Mouse (Mus musculus) limb, embryonic 13.5 days (tissue): ENCODE data around the gene Olfr9. TPM values are rescaled to one million over a fixed set of nuclear protein-coding genes. Genes with fewer than 3 reads are reported as not detected.
A peak's percentile ranks its signal among the peaks of the same experiment; 100 is the strongest.

Experiments
- ATAC-seq: fragments of 200-750 bp; cut with Nextera tagmentation; 2 replicates; pipeline ENCODE4 v1.8.0; 2017; ENCODE audit warnings: low read depth, moderate number of reproducible peaks, moderate TSS enrichment; ENCODE audit not compliant: low FRiP score
- H3K27ac ChIP-seq: fragments of 300-500 bp; sonication (generic); 2 replicates; pipeline ENCODE4 v1.5.1; 2015; ENCODE audit warnings: inconsistent platforms, mild to moderate bottlenecking, moderate library complexity
- H3K27me3 ChIP-seq: fragments of 300-500 bp; sonication (generic); 2 replicates; pipeline ENCODE4 v1.6.1; 2015; ENCODE audit warnings: mild to moderate bottlenecking, inconsistent platforms
- H3K36me3 ChIP-seq: fragments of 300-500 bp; sonication (generic); 2 replicates; pipeline ENCODE4 v1.6.1; 2015; ENCODE audit warnings: inconsistent platforms, mild to moderate bottlenecking, moderate library complexity
- H3K4me1 ChIP-seq: fragments of 300-500 bp; sonication (generic); 2 replicates; pipeline ENCODE4 v1.6.1; 2015; ENCODE audit warnings: inconsistent platforms
- H3K4me2 ChIP-seq: fragments of 300-500 bp; sonication (generic); replicated peaks from 2 replicates; pipeline ENCODE4 v1.6.1; 2015; ENCODE audit warnings: inconsistent platforms, mild to moderate bottlenecking, moderate library complexity
- H3K4me3 ChIP-seq: fragments of 300-500 bp; sonication (generic); 2 replicates; pipeline ENCODE4 v1.5.1; 2015; ENCODE audit warnings: moderate library complexity, mild to moderate bottlenecking, inconsistent platforms
- H3K9ac ChIP-seq: fragments of 300-500 bp; sonication (generic); 2 replicates; pipeline ENCODE4 v1.6.1; 2015; ENCODE audit warnings: mild to moderate bottlenecking, inconsistent platforms
- H3K9me3 ChIP-seq: fragments of 300-500 bp; sonication (generic); 2 replicates; pipeline ENCODE4 v1.6.1; 2016; ENCODE audit warnings: inconsistent platforms
- WGBS: fragments of 180-500 bp; shearing (Covaris S2); methylation state at CpG from one replicate; pipeline ENCODE4 v1.1.7; 2015; 5-methylcytosine and 5-hydroxymethylcytosine counted together
- polyA plus RNA-seq: library from polyadenylated mRNA; unstranded; fragments of >200 nt; fragmentation: Nextera tagmentation; extraction: Ambion mirVana; gene quantifications from 2 replicates; pipeline ENCODE4 v1.2.1, GENCODE M21; 2015

The Olfr9 gene
- polyA plus RNA-seq, 1 experiment from 2014 or later, result not detected

- no peaks in the 10 kb centered on the region for H3K36me3 ChIP-seq
- no peaks in the 10 kb centered on the region for H3K9me3 ChIP-seq
- H3K4me2 ChIP-seq, result no peak overlapping the region
- no peak overlapping the region for H3K4me3 ChIP-seq
- H3K4me1 ChIP-seq, result no peaks in the 10 kb centered on the region
- no peak overlapping the region for H3K27ac ChIP-seq
- H3K9ac ChIP-seq, result no peak overlapping the region
- no peak for ATAC-seq
- H3K27me3 ChIP-seq, result no peaks in the 10 kb centered on the region
Measured at GRCm38 (mm10) chr10:129014477-129014876, 25.2 kb downstream of the Olfr9 start.

DNA sequence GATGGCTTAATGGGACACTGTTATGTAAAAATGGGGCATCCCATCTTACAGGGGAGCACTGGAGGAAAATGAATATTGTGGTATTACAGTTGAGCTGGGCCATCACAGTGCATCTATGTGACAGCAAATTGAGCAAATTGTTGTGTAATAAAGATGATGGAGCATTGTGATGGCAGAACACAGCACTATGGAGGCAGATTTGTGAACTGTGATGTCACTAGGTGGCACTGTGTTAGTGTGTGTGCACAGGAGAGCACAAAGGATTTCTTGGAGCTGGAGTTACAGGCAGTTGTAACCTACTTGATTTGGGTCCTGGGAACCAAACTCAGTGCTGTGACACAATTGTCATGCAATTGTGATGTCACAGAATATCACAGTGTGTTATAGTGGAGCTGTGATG, 34.1 kb downstream of the Olfr9 start:
- no peak; the same call in 1 of the 2 replicates for ATAC-seq

GRCm38 (mm10) chr10:129026018-129026662, 36.9 kb downstream of the Olfr9 start:
- Histone ChIP-seq H3K9ac (no peak overlapping the region), H3K4me2 (no peak overlapping the region), H3K27ac (no peak overlapping the region), H3K4me3 (no peak overlapping the region), H3K9me3 (no peaks in the 10 kb centered on the region), H3K36me3 (no peaks in the 10 kb centered on the region), H3K4me1 (no peaks in the 10 kb centered on the region), H3K27me3 (no peaks in the 10 kb centered on the region)
- 55% methylated on average over 3 of the region's 3 CpGs for WGBS
- ATAC-seq, result peak; percentile 54; the same call in 1 of the 2 replicates

More for the DNA sequence above, 34.1 kb downstream of the Olfr9 start:
- H3K9me3 ChIP-seq, result no peaks in the 10 kb centered on the region
- H3K36me3 ChIP-seq, result no peaks in the 10 kb centered on the region
- no peaks in the 10 kb centered on the region for H3K4me1 ChIP-seq
- no peaks in the 10 kb centered on the region for H3K27me3 ChIP-seq
- no peak overlapping the region for H3K9ac ChIP-seq
- no peak overlapping the region for H3K4me2 ChIP-seq
- no peak overlapping the region for H3K27ac ChIP-seq
- H3K4me3 ChIP-seq, result no peak overlapping the region

DNA sequence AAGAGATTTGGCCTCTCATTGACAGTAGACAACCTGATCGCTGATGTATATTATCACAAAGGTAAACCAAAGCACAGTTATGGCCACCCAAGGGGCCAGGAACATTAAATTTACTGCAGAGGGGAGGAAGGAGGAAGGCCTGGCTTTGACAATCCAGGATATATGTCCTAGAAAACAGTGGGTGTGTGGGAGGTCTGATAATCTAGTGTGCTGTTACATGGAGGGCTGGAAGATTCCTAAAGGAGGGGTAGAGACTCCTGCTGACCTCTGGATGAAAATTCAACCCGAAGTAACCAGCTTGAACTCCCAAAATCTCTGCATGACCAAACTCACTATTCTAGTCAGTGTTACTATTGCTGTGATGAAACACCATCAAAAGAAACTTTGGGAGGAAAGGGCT, 39.1 kb downstream of the Olfr9 start:
- Histone ChIP-seq H3K27me3 (no peaks in the 10 kb centered on the region), H3K4me2 (no peak overlapping the region), H3K9ac (no peak overlapping the region), H3K9me3 (no peaks in the 10 kb centered on the region), H3K4me1 (no peaks in the 10 kb centered on the region), H3K4me3 (no peak overlapping the region), H3K27ac (no peak overlapping the region), H3K36me3 (no peaks in the 10 kb centered on the region)
- 72% methylated on average over 2 of the region's 2 CpGs for WGBS
- no peak for ATAC-seq

DNA sequence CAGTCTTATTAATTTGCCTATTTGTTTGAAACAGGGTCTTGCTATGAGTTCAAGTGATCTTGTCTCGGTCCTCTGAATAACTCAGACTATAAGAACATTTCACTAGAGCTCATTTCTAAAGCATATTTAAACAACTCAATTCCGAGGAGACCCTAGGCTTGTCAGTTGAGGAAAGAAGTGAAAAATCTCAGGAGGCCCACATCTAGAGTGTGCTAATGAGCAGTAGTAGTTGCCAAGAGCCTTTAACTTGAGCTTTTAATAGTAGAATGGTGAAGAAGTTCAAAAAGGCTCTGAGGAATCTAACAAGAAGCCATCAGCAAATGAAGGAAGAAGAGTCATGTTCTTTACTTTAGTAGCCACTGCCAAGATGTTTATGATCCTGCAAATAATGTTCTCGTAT, 50.6 kb downstream of the Olfr9 start, which contains the start of gene Olfr764-ps1:
Olfr764-ps1 (minus strand) TSS at position 101 of the 400 bp plus-strand sequence.
- H3K4me3 ChIP-seq, result no peak within 1 kb of the TSS
- no peaks in the 10 kb centered on the region for H3K4me1 ChIP-seq
- H3K9ac ChIP-seq, result no peak within 1 kb of the TSS
- no peak within 1 kb of the TSS for H3K27ac ChIP-seq
- H3K4me2 ChIP-seq, result no peak within 1 kb of the TSS
- H3K36me3 ChIP-seq, result no peaks in the 10 kb centered on the region
- no peak for ATAC-seq
- no peaks in the 10 kb centered on the region for H3K9me3 ChIP-seq
- WGBS, result 77% methylated on average over 3 of the region's 3 CpGs
- no peaks in the 10 kb centered on the region for H3K27me3 ChIP-seq

Other genes starting within 250 kb of the Olfr9 start
- 12.0 and 12.1 TPM in 2 replicates for gene Dgka, start 244.6 kb upstream of the Olfr9 start, polyA plus RNA-seq
- 44.0 and 47.9 TPM in 2 replicates for gene Pym1, start 241.5 kb upstream of the Olfr9 start, polyA plus RNA-seq
- gene Mmp19, start 198.5 kb upstream of the Olfr9 start, polyA plus RNA-seq, result 0.56 and 0.78 TPM in 2 replicates
- 58.8 and 66.8 TPM in 2 replicates for gene Dnajc14, start 185.4 kb upstream of the Olfr9 start, polyA plus RNA-seq
- 25.3 and 27.1 TPM in 2 replicates for gene Tmem198b, start 185.1 kb upstream of the Olfr9 start, polyA plus RNA-seq
- gene Sarnp, start 172.1 kb upstream of the Olfr9 start, polyA plus RNA-seq, result 224 and 240 TPM in 2 replicates
- 30.2 and 34.0 TPM in 2 replicates for gene Ormdl2, start 167.8 kb upstream of the Olfr9 start, polyA plus RNA-seq
- gene Gdf11, start 97.7 kb upstream of the Olfr9 start, polyA plus RNA-seq, result 12.5 and 13.1 TPM in 2 replicates
- gene Cd63, start 88.4 kb upstream of the Olfr9 start, polyA plus RNA-seq, result 820 and 839 TPM in 2 replicates
- 12.2 and 12.9 TPM in 2 replicates for gene Rdh5, start 66.5 kb upstream of the Olfr9 start, polyA plus RNA-seq
- gene Bloc1s1, start 65.4 kb upstream of the Olfr9 start, polyA plus RNA-seq, result 225 and 240 TPM in 2 replicates
- 4.8 and 5.5 TPM in 2 replicates for gene Itga7, start 55.6 kb upstream of the Olfr9 start, polyA plus RNA-seq
- gene Mettl7b, start 28.4 kb upstream of the Olfr9 start, polyA plus RNA-seq, result 0.19 TPM in 1 of 2 replicates, not detected in the other
- not detected in 2 replicates for gene Olfr763, start 21.4 kb downstream of the Olfr9 start, polyA plus RNA-seq
- gene Olfr764-ps1, start 50.5 kb downstream of the Olfr9 start, polyA plus RNA-seq, result not detected in 2 replicates
- gene Olfr765, start 60.6 kb downstream of the Olfr9 start, polyA plus RNA-seq, result not detected in 2 replicates
- 0.08 TPM in 1 of 2 replicates, not detected in the other for gene Olfr766-ps1, start 79.5 kb downstream of the Olfr9 start, polyA plus RNA-seq
- 0.04 TPM in 1 of 2 replicates, not detected in the other for gene Olfr767, start 93.5 kb downstream of the Olfr9 start, polyA plus RNA-seq
- 0.08 TPM in 1 of 2 replicates, not detected in the other for gene Olfr768, start 109.9 kb downstream of the Olfr9 start, polyA plus RNA-seq
- gene Olfr769, start 128.4 kb downstream of the Olfr9 start, polyA plus RNA-seq, result 0.05 TPM in 1 of 2 replicates, not detected in the other
- not detected in 2 replicates for gene Olfr770, start 149.6 kb downstream of the Olfr9 start, polyA plus RNA-seq
- gene Olfr771, start 175.3 kb downstream of the Olfr9 start, polyA plus RNA-seq, result not detected in 2 replicates
- gene Olfr772, start 188.5 kb downstream of the Olfr9 start, polyA plus RNA-seq, result not detected in 2 replicates
- gene Olfr773, start 198.0 kb downstream of the Olfr9 start, polyA plus RNA-seq, result not detected in 2 replicates
- not detected in 2 replicates for gene Olfr774, start 246.8 kb downstream of the Olfr9 start, polyA plus RNA-seq